Mouse (Mus musculus): Measurements from ENCODE around the gene Mrpl17. TPM values are rescaled to one million over a fixed set of nuclear protein-coding genes. Genes with fewer than 3 reads are reported as not detected.

Mrpl17 gene
- 51.9 TPM for polyA plus RNA-seq (2017; shearing (Covaris generic))

DNA sequence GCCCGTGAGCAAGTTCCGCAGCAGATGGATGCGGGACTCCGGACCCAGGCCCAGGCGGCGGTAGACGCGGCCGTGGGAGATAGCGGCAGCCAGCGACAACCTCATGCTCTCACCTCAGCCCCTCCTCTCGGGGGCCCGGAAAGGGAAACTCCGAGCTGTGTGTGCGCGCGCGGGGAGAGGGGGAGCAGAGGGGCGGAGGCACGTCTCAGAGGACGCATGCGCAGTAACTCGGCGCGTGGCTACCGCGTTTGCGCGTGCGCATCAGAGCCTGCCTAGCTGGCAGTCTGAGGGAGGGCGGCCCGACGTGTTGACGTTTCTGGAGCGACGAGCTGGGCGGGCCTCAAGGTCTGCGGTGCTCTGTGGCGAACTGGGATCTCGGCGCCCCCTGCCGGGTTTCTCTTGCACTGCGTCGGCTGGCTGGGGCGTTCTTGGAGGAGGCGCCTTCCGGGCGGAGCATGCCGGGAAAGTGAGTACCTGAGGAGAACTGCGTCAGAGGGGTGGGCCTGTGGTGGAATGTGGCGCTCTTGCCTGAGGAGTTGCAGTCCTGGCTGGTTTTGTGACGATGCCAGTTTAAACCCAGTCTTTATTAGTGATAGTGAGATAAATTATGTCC is at the start of gene Mrpl17:
TSS of gene Mrpl17 (minus strand) at position 223 of the 613 bp plus-strand sequence.

DNA sequence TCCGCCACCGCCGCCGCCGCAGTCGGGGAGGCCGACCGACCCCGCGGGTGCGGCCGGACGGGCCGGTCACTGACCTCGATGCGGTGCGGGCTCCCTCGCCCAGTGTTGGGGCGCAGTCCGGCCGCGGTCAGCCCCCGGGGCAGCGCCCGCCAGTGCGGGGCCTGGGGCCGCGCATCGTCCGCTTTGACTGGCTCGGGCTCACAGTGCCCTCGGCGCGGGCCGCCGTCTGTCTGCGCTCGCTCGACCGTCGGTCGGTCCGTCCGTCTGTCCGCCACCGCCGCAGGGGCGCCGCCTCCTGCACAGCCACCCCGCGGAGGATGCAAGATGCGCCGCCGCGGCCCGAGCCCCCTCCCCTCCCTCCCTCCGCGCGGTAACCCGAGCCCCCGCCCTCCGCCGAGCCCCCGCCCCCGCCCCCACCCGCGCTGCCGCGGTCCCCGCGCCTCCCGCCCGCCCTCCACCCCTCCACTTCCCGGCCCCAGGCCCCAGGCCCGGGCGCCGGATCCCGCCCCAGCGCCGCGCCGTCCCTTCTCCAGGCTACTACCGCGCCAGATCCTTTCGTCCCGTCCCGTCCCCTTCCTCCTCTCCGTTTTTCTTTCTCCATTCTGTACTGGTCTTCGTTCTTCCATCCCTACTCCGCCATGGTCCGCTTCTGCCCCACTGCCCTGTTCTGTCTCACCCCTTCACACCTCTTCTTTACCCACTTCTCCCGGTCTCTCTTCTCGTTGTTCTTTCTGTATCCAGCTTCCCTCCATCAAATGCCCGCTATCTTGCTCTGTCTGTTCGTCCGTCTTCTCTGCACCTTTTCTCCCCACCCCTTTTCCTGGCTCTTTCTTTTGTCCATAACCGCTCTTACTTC is 23.4 kb downstream of the Mrpl17 start, which contains the start of gene Dchs1:
TSS of gene Dchs1 (minus strand) at position 370 of the 856 bp plus-strand sequence.

Other genes with a start within 250 kb of the Mrpl17 start
- gene Apbb1, start 229.4 kb downstream of the Mrpl17 start, polyA plus RNA-seq (2017; shearing (Covaris generic)), result 1.8 TPM
- gene Hpx, start 211.0 kb downstream of the Mrpl17 start, polyA plus RNA-seq (2017; shearing (Covaris generic)), result not detected
- gene Trim3, start 177.5 kb downstream of the Mrpl17 start, polyA plus RNA-seq (2017; shearing (Covaris generic)), result 11.9 TPM
- gene Timm10b, start 171.0 kb downstream of the Mrpl17 start, polyA plus RNA-seq (2017; shearing (Covaris generic)), result 127 TPM
- 13.5 TPM for gene Arfip2, start 170.7 kb downstream of the Mrpl17 start, polyA plus RNA-seq (2017; shearing (Covaris generic))
- 9.3 TPM for gene Gm45799, start 170.5 kb downstream of the Mrpl17 start, polyA plus RNA-seq (2017; shearing (Covaris generic))
- gene Dnhd1, start 160.3 kb downstream of the Mrpl17 start, polyA plus RNA-seq (2017; shearing (Covaris generic)), result 4.0 TPM
- gene Ilk, start 74.5 kb downstream of the Mrpl17 start, polyA plus RNA-seq (2017; shearing (Covaris generic)), result 182 TPM
- gene Rrp8, start 73.7 kb downstream of the Mrpl17 start, polyA plus RNA-seq (2017; shearing (Covaris generic)), result 30.1 TPM
- 266 TPM for gene Taf10, start 66.7 kb downstream of the Mrpl17 start, polyA plus RNA-seq (2017; shearing (Covaris generic))
- gene Tpp1, start 58.9 kb downstream of the Mrpl17 start, polyA plus RNA-seq (2017; shearing (Covaris generic)), result 88.3 TPM
- not detected for gene Dchs1, start 23.4 kb downstream of the Mrpl17 start, polyA plus RNA-seq (2017; shearing (Covaris generic))
- gene Gm4070, start 142.9 kb upstream of the Mrpl17 start, polyA plus RNA-seq (2017; shearing (Covaris generic)), result 28.3 TPM

All from naive thymus-derived CD4-positive, alpha-beta T cell, adult 5 months (primary cell).